Mouse (Mus musculus) kidney, adult 2 months (tissue): ENCODE data around the gene Cdkn2aipnl.

ENCODE experiments used
- CTCF ChIP-seq: fragments of 200-500 bp; conservative IDR thresholded peaks from 2 replicates; pipeline ENCODE4 v1.5.1; 2011; ENCODE audit warnings: low read depth, mild to moderate bottlenecking, control low read depth, low read length, moderate library complexity, mixed read lengths; ENCODE audit not compliant: insufficient read depth, insufficient read length
- POLR2A ChIP-seq: fragments of 200-500 bp; IDR thresholded peaks from one replicate; pipeline ENCODE4 v1.6.1; 2011; ENCODE audit warnings: low read depth, low read length, control low read depth

- TF ChIP-seq POLR2A = no peak
- TF ChIP-seq CTCF = no peak
These were observed 36.3 kb upstream of the Cdkn2aipnl start for GRCm38 (mm10) chr11:51931138-51931537.
